Mouse (Mus musculus) c-Kit-positive CD71-positive TER-119-negative erythroid progenitor cells, embryonic 14.5 days (primary cell): ENCODE results near the gene Pdzd2.

Source experiments
- DNase-seq: peaks from one replicate; pipeline ENCODE4 v3.0.0-alpha.2; 2013; ENCODE audit warnings: low read depth

The Pdzd2 gene

DNA sequence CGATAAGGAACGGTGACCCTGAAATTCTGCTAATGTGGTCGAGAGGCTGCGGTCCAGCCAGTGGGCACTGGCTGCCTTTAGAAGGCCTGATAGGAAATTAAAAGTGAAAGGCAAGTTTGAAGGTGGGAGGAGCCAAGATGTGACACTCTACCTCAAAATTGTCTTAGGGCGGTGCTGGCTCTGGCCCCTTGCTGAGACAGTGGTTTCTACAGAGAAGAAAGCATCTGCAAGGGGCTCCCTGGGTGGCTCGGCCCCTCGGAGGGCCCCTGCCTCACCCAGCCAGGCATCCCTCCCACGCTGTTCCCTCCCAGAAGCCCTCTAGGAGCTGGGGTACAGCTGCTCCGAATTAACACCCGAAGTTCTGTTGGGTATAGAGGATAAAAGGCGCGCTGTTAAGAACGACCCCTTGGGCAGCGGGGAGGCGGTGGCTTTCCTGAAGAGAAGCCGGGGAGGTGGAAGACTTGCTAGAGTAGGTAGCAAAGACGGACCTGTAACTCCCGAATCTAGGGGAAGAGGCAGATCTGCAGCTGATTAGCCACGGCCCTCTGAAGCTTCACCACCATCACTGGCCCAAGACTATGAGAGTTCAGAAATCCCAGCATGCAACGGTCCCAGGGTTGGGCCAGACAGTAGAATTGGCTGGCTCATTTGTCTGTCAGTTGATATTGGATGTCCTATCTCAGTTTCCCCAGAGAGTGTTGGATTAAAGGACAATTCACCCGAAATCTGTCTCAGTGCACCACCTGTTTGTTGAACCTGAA is 71.8 kb downstream of the Pdzd2 start:
- no peak for DNase-seq

DNA sequence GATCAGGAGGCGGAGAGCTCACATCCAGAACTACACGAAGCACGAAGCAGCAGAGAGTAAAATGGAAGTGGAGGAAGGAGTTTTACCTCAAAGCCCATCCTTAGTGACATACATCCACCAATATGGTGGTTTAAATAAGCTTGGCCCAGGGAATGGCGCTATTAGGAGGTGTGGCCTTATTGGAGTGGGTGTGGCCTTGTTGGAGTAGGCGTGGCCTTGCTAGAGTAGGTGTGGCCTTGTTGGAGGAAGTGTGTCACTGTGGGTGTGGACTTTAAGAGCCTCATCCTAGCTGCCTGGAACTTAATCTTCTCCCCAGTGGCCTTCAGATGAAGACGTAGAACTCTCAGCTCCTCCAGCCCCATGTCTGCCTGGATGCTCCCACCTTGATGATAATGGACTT is 73.8 kb downstream of the Pdzd2 start:
- DNase-seq = no peak

DNA sequence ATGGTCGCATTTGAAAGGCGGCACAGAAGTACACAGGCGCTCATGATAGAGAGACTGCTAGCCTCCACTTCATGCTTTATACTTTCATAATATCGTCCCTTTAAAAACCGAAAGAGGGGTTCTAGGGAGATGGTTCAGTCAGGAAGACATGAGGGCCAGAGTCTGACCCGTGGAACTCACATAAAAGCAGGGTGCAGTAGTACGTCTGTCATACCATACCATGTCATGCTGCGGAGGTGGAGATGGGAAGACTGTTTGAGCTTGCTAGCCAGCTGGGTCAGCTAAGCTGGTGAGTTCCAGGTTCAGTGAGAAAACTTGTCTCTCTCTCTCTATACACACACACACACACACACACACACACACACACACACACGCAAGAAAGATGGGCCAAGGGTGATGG is 76.4 kb downstream of the Pdzd2 start:
- no peak for DNase-seq

DNA sequence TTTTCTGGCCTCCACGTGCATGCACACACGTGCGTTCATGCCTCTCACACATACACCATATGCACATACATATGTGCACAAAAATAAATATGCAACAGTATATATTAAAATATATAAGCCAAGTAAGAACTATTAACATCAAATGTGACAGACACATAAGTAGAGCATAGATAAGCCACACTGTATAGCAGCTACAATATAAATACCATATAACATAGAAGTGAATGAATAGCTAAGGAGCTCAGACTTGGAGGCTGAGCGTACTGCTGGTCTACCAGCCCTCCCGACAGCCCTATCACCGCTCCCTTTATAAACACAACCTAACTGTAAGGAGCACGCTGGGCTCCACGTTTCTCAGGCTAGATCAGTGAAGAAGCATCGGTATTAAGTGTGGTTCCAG is 79.4 kb downstream of the Pdzd2 start:
- no peak for DNase-seq

DNA sequence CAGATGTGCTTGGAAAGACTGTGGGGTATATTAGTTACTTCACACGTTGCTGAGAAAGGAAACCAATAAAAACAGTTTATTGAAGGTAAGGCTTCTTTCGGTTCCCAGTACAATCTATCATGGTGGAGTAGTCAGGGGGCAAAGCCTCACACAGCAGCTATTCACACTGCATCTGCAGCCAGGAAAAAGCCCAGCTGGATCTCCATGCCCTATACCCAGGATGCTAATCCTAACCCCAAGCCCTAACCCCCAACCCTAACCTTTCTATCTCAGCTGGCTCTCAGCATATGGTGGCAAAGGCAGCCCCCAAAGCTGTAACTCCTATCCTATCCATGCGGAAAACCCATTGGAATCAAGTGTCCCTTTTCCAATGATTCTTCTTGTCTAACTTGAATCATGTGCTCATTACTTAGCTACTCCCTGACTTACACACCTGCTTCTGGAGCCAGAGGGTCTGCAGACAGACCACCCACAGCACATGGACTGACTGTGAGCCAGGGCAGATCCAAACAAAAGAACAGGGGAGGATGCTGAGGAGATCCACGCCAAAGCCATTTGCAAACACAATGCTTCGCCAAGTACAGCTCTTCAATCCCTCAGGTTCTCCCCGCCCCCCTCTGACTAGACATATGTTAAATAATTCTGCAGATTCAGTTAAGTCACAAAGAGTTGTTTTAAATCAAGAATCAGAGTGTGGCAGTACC is 83.6 kb downstream of the Pdzd2 start:
- DNase-seq = no peak

DNA sequence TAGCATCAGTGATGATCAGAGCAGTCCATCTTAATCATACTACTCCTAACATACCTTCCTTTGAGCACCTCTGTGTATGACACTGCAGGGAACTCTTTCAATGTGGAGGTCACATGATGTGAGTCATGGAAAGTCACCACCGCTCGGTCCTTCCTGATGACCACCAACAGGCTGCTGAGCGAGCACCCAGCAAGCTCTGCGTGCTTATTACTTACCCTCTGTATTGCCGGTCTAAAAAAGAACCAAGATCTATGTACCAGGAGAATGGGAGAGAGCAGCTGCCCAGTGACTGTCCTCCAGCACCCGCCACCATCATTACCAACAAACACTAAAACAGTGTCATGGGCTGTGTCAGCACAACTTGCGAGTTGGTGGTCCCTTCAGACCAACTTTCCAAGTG is 84.4 kb downstream of the Pdzd2 start:
- no peak for DNase-seq

DNA sequence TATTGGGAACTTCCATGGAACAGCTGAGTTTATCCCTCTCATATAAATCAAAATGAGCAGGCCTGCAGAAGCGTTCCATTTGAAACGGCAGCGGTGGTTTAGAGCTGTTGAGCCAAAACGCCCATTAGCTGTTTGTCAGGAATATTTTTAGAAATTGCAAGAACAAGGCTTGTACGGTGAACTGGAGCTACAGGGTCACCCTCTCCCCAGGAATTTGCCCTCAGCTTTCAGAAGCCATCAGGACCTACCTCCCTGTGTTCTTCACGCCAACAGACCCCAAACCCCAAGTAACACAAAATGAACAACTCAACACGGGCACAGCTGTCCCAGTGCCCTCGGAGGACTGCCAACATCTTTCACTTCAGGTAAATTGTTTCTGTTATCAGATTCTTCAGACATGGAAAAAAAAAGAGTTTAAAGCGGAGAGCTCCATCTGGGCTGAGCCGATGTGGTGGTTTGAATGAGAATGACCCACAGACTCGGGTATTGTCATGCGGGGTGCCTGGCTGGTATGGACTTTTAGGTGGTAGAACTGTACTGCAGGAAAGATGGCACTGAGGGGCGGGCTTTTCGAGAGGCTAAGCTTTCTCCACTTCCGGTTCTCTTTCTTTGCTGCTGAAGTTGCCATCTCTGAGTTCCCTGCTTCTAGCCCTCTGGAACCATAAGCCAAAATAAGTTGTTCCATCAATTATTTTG is 87.2 kb downstream of the Pdzd2 start:
- no peak for DNase-seq

DNA sequence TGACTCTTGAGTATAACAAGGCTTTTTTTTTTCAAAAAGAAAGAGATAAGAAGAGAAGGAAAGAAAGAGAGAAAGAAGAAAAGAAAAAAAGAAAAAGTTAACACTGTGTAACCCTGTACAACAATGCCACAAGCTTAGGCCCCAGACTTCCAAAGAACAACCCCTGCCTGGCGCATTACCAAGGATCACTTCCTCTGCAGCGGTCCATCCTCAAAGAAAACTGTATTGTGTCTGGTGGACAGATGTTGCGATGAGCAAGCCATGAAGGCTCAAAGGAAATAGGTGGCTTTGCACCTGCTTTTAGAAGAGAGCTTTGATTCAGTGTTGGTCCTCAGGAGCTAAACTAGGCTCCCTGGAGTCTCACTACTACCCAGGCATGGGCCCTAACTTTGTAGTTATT is 89.5 kb downstream of the Pdzd2 start:
- no peak for DNase-seq

DNA sequence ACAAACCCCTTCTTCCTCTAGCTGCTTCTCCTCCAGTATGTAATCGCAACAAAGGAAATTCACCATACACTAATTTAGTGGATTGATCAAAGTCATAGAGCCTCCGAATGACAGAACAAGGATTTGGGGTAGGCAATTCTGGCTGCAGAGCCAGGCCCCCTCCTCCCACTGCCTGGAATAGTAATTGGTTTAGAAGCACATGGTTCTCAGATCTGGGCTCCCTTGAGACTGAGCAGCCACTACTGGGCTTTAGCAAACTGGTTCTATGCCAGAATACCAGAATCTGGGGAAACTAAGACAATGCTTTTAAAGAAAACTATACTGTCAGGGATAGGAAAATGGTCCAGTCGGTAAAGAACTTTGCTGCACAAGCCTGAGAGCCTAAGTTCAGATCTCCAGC is 90.0 kb downstream of the Pdzd2 start:
- DNase-seq = no peak

DNA sequence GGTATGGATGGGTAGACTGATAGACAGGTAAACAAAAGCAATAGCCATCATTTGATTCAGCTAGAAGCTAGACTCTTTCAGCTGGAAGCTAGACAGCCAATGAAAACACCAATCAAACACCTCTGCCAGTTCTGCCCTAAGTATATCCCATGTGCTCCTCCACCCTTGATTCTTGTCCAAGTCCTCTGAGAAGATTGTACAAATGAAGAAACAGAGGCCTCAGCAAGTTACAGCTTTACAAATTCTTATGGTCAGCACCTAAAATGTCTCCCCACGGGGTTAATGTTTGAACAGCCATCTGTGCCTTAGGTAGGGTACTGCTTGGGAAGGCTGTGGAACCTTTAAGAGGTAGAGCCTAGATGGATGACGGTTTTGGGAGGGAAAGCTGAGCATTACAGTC is 90.6 kb downstream of the Pdzd2 start:
- DNase-seq = no peak

DNA sequence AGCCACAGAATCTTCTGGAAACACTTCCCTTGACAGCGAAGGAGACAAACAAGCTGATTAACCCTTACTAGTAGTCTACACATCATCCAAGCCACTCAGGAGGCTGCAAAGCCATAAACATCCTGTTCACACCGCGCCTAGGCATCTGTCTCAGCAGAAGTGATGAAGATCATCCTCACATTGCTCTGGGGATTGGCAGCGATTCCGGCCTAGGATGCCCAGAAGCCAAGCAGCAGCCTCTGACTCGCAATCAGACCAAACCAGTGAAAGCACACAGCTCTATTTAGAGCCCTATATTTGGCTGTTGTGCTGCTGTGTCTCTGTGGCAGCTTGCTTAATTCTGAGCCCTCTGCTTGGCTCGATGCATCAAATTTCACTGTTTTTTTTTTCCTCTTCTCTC is 99.0 kb downstream of the Pdzd2 start:
- DNase-seq = no peak

DNA sequence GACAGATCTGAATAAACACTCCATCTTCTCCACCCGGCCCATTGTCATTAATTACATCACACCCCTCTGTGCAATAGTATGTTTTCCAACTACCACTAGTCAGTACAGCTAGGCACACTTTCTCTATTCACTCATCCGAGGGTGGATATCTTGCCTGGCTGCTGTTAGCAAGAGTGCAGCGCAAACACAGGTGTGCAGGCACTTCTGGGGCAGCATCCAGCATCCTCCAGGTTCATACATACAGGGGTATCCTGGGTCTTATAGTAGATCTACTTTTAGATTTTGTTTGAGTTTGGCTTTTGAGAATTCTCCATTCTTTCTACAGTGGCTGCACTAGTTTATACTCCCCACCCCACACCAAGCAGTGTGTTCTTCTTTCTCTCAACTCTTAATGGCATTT is 99.9 kb downstream of the Pdzd2 start:
- no peak for DNase-seq

DNA sequence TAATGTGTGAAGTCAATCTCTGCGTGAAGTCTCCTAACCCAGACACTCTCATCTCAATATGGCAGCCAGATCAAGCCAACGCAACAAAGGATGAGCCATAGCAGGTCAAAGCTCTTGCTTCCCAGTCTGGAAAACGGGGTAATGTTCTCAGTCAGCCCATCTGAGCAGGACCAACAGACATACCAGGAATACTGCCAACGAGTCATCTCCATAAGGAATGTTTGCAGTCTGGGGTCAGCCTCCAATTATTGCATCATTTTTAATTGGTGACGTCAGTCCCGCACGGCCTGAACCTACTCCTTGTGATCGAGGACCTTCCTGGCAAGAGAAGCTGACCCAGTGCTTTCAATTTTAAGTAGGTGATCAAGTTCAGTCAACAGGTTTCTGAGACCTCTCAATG is 100.5 kb downstream of the Pdzd2 start:
- no peak for DNase-seq

DNA sequence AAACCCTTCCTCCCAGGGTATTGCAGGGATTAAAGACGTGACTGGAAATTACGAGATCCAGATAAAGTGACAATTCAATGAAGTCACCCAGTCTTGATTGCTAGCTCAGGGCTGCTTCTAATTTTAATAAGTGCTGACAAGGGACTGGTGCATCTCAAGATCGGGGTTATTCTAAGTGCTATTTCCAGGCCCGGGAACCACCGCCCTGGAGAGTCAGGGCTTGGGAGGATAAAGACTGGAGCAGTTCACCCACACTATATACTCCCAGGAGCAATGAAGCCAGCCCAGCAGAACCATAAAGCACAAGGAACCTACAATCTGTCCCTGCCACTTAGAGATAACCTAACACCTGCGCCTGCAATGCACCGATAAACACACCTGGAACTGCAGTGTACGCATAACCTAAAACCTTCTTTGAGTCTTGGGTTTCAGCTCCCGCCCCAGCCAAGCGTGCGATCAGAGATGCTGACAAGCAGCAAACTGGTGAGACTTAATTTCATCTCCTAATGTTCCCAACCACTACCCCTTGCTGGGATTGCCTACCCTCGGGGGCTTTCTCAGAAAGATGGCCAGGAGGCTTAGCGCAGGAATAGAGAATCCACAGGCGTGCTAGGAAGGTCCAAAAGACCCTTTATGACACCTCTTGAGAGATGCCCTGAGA is 101.2 kb downstream of the Pdzd2 start:
- no peak for DNase-seq

DNA sequence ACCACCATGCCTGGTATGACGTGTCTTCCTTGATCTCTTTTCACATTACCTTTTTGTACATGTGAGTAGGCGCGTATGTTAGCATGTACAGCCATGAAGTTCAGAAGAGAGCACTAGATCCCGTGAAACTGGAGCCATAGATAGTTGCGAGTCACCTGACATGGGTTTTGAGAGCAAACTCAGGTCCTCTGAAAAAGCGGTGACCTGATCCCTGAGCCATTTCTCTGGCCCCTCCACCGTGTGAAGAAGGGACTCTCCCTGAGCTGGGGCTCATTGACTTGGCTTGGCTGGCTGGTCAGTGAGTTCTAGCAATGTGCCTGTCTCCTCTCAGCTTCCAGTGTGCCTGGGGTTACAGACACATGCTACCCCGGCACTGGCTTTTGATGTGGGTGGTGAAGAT is 102.2 kb downstream of the Pdzd2 start:
- DNase-seq = no peak

DNA sequence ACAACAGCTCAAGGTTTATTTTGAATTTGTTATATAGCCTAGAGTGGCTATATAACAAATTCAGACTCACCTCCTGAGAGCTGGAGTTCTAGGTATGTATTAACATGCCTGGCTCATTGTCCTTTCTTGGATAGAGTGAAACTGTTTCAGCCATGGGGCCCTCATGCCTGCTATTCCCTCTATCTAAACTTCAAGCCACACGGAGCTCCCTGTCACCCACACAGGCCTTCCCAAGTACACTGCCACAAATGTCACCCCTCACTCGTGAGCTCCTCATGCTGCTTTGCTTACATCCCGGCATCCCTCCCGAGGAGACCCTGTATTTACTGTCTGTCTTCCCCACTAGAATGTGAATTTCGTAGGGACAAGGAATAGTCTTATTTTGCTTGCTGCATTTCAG is 103.3 kb downstream of the Pdzd2 start:
- no peak for DNase-seq

DNA sequence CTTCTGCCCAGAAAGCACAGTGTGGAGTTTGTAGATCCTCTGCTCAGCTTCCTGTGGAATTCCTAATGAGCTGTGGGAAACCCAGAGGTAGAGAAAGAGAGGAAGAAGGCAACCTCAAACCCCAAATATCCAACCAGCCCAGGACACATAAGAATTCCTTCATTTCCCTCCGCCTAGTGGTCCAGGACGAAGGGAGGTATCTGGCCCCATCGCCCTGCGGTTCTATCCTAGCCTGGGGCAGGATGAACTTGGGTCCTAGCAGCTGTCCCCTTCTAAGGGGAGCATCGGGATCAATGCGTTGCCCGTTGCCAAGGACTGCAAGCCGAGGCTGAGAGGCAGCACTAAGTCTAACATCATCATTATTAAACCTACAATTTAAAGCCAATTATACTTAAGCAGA is 104.8 kb downstream of the Pdzd2 start:
- no peak for DNase-seq

DNA sequence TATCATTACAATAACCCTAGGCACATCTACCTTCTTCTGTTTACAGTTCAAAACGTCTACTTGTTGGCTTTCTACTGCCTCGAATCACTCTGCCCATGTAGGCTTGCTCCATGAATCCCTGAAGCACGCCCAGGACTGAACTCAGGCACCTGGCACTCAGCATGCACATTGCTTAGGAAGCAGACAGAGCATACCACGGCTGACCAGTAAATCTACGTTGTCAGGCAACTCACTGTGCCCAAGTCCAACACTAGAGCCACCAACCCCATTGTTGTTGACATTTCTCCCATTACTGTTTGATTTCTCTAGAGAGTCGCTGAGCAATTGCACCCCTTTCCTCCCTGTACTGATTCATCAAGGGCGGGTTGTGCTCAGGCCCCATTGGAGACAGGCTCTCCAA is 110.6 kb downstream of the Pdzd2 start:
- no peak for DNase-seq

DNA sequence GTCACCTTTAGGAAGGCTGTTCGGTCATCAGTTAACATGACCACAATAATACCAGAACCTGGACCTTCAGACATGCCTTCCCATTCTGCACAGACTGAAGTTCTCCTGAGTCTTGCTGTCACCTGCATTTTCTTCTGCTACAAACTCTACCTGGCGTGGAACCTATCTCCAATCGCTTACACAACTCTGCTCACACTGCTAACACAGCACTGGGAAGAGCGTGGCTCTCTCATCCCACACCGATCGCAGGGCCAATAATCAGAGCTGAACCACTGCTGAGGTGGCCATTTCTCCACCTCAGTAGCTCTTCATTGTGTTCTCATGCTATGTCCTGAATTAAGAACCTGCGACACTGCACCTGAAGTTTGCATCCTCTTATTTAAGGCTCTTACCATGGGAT is 111.3 kb downstream of the Pdzd2 start:
- no peak for DNase-seq

DNA sequence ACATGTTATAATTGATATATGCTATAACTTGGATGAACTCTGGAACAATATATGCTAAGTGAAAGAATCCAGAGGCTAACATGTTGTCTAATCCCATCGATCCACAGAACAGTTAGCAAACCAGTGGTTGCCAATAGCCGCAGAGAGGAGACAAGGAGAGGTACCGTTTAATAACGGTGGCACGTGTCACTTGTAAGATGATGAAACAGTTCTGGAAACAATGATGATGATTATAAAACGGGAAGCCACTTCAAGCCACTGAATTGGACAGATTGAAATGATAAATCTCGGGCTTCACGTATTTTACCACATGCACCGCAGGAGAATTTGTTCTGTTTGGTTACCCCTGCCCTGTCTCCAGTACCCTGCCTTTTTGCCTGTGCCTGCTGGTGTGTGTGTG is 112.8 kb downstream of the Pdzd2 start:
- DNase-seq = no peak

DNA sequence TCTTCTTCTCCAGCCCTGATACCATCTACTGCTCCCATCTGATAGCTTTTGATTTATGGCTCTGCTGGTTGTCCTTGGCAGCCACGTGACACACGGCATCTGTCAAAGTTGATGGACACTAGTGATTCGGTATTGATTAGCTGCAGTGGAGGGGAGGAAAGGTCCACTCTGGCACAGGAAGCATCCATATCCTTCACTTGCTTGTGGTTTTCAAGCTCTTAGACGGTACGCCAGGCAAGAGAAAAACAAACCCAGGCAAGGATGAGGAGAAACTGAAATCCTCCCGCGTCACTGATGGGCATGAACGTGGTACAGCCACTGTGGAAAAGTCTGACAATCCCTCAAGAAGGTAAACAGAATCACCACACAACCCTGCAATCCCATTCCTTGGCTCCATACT is 113.6 kb downstream of the Pdzd2 start:
- no peak for DNase-seq

DNA sequence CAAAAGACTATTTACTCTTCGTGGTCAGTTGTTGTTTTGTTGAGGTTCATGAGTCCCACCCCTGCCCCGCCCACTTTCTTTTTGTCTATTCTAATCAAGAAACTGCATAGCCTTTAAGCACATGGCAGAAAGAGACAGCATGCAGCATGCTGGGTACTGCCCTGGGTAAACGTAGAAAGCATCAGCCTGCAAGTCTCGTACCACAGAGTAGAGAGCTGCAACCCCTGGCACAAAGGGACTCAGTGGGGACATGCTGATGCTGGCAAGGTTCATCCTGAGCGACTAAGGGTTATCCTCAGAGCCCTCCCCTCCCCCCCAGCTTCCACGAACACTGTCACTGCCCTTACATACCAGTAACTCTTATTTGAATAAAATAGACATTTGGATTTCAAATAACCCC is 114.2 kb downstream of the Pdzd2 start:
- DNase-seq = no peak

DNA sequence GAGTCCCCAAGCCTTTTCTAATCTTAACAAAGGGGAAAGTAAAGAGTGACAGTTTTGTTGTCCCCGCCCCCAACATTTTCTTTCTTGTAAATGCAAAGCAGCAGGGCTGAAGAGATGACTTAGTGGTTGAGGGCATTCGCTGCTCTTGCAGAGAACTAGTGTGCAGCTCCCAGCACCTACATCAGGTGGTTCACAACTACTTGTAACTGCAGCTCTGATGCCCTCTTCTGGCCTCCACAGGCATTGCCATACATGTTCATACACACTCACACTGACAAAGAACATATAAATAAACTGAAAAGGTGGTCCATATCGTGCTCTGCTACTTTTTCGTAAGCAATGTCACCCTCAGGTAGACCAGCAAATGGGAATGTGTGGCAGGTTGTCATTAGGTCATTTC is 116.2 kb downstream of the Pdzd2 start:
- no peak for DNase-seq
